Mouse (Mus musculus): ENCODE data around the gene Olfr763.
"Not testable (repeated sequence)": the region's sequence is repeated elsewhere in the genome, so short reads cannot be mapped to it uniquely, and the experiment has no call there.

Gene Olfr763

DNA sequence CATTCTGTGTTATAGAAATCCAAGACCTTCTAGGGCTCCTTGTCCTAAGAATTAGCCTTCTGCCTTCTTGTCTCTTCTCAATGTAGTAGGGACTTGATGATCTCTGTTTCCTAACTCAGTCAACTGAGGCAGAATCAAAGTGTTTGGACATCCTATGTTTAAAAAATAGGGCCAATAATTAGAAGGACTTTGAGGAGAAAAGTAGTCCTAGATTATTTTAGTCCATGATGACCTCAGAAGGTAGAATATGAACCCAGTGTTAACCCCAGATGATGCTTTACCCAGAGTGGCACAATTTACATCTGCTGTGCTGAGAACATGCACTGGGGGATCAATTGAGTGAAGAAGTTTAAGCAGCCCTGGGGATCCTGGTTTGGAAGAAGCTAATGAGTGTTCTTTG is 39.3 kb downstream of the Olfr763 start, which contains the start of gene Olfr765:
Olfr765 (minus strand) TSS at position 101 of the 400 bp plus-strand sequence.
- DNase-seq (ENCODE audit: low spot score) = not testable (repeated sequence)

Measured in MN1 (cell line).